Mouse (Mus musculus): ENCODE measurements around the gene Spns2. TPM values are rescaled to one million over a fixed set of nuclear protein-coding genes. Genes with fewer than 3 reads are reported as not detected.

The Spns2 gene
- polyA plus RNA-seq, 2 experiments, result 6.3 to 15.9 TPM

- ATAC-seq (ENCODE audit: low FRiP score, low read depth), result no peak
- H3K4me2 ChIP-seq (replicated peaks; ENCODE audit: low read depth, low read length, severe bottlenecking), result no peak overlapping the region
- TF ChIP-seq POLR2A (IDR thresholded peaks at IDR 0.05; ENCODE audit: borderline replicate concordance, extremely low read depth, insufficient read depth, insufficient read length), result no peak
- H3K27me3 ChIP-seq (ENCODE audit: control insufficient read depth, insufficient read depth, low read length), result no peaks in the 10 kb centered on the region
- no peaks in the 10 kb centered on the region for H3K9me3 ChIP-seq (ENCODE audit: control insufficient read depth, low read length)
- H3K27ac ChIP-seq (replicated peaks; ENCODE audit: low read depth, low read length), result no peak overlapping the region; the same call in 1 of the 2 replicates
- no peak overlapping the region for H3K4me3 ChIP-seq (replicated peaks; ENCODE audit: low read length)
- WGBS, result 60% methylated on average over 3 of the region's 3 CpGs
- H3K36me3 ChIP-seq (ENCODE audit: control insufficient read depth, insufficient read depth, low read length), result no peaks in the 10 kb centered on the region
- H3K9ac ChIP-seq (ENCODE audit: low read depth, low read length, severe bottlenecking), result no peak overlapping the region
- DNase-seq (ENCODE audit: low spot score), result no peak
- H3K4me1 ChIP-seq (ENCODE audit: control insufficient read depth, insufficient read depth, low read length), result no peaks in the 10 kb centered on the region
Measured at GRCm38 (mm10) chr11:72458502-72458901, 31.2 kb downstream of the Spns2 start.

- Histone ChIP-seq H3K9me3 (ENCODE audit: control insufficient read depth, low read length) (no peaks in the 10 kb centered on the region), H3K4me1 (ENCODE audit: control insufficient read depth, insufficient read depth, low read length) (no peaks in the 10 kb centered on the region), H3K27ac (replicated peaks; ENCODE audit: low read depth, low read length) (no peak overlapping the region), H3K4me2 (replicated peaks; ENCODE audit: low read depth, low read length, severe bottlenecking) (no peak overlapping the region), H3K4me3 (replicated peaks; ENCODE audit: low read length) (no peak overlapping the region), H3K27me3 (ENCODE audit: control insufficient read depth, insufficient read depth, low read length) (no peaks in the 10 kb centered on the region), H3K36me3 (ENCODE audit: control insufficient read depth, insufficient read depth, low read length) (no peaks in the 10 kb centered on the region), H3K9ac (ENCODE audit: low read depth, low read length, severe bottlenecking) (no peak overlapping the region)
- 68% methylated on average over 12 of the region's 12 CpGs for WGBS
- no peak for DNase-seq (ENCODE audit: low spot score)
- no peak for TF ChIP-seq POLR2A (IDR thresholded peaks at IDR 0.05; ENCODE audit: borderline replicate concordance, extremely low read depth, insufficient read depth, insufficient read length)
- ATAC-seq (ENCODE audit: low FRiP score, low read depth), result no peak
Measured at GRCm38 (mm10) chr11:72457995-72458496, 31.7 kb downstream of the Spns2 start.

- TF ChIP-seq POLR2A (IDR thresholded peaks at IDR 0.05; ENCODE audit: borderline replicate concordance, extremely low read depth, insufficient read depth, insufficient read length), result no peak
- WGBS, result 80% methylated on average over 5 of the region's 5 CpGs
- H3K4me1 ChIP-seq (ENCODE audit: control insufficient read depth, insufficient read depth, low read length), result no peaks in the 10 kb centered on the region
- no peak overlapping the region for H3K9ac ChIP-seq (ENCODE audit: low read depth, low read length, severe bottlenecking)
- H3K27me3 ChIP-seq (ENCODE audit: control insufficient read depth, insufficient read depth, low read length), result no peaks in the 10 kb centered on the region
- ATAC-seq (ENCODE audit: low FRiP score, low read depth) (no peak), DNase-seq (ENCODE audit: low spot score) (no peak)
- no peaks in the 10 kb centered on the region for H3K9me3 ChIP-seq (ENCODE audit: control insufficient read depth, low read length)
- H3K27ac ChIP-seq (replicated peaks; ENCODE audit: low read depth, low read length), result no peak overlapping the region
- H3K36me3 ChIP-seq (ENCODE audit: control insufficient read depth, insufficient read depth, low read length), result peaks cover 23% of the 10 kb centered on the region
- H3K4me2 ChIP-seq (replicated peaks; ENCODE audit: low read depth, low read length, severe bottlenecking), result no peak overlapping the region
- H3K4me3 ChIP-seq (replicated peaks; ENCODE audit: low read length), result no peak overlapping the region
Measured at GRCm38 (mm10) chr11:72455694-72456093, 34.0 kb downstream of the Spns2 start.

GRCm38 (mm10) chr11:72453105-72453953 is 36.4 kb downstream of the Spns2 start:
- no peak for ATAC-seq (ENCODE audit: low FRiP score, low read depth)
- Histone ChIP-seq H3K4me2 (replicated peaks; ENCODE audit: low read depth, low read length, severe bottlenecking) (no peak overlapping the region), H3K27ac (replicated peaks; ENCODE audit: low read depth, low read length) (no peak overlapping the region), H3K9me3 (ENCODE audit: control insufficient read depth, low read length) (no peaks in the 10 kb centered on the region), H3K4me3 (replicated peaks; ENCODE audit: low read length) (no peak overlapping the region), H3K27me3 (ENCODE audit: control insufficient read depth, insufficient read depth, low read length) (no peaks in the 10 kb centered on the region), H3K36me3 (ENCODE audit: control insufficient read depth, insufficient read depth, low read length) (peaks cover 47% of the 10 kb centered on the region), H3K9ac (ENCODE audit: low read depth, low read length, severe bottlenecking) (no peak overlapping the region), H3K4me1 (ENCODE audit: control insufficient read depth, insufficient read depth, low read length) (no peaks in the 10 kb centered on the region)
- no peak for TF ChIP-seq POLR2A (IDR thresholded peaks at IDR 0.05; ENCODE audit: borderline replicate concordance, extremely low read depth, insufficient read depth, insufficient read length)
- WGBS, result 53% methylated on average over 15 of the region's 15 CpGs
- no peak for DNase-seq (ENCODE audit: low spot score)

GRCm38 (mm10) chr11:72452140-72452665 is 37.5 kb downstream of the Spns2 start:
- Histone ChIP-seq H3K4me3 (replicated peaks; ENCODE audit: low read length) (no peak overlapping the region), H3K9me3 (ENCODE audit: control insufficient read depth, low read length) (no peaks in the 10 kb centered on the region), H3K27me3 (ENCODE audit: control insufficient read depth, insufficient read depth, low read length) (no peaks in the 10 kb centered on the region), H3K4me1 (ENCODE audit: control insufficient read depth, insufficient read depth, low read length) (no peaks in the 10 kb centered on the region), H3K27ac (replicated peaks; ENCODE audit: low read depth, low read length) (no peak overlapping the region), H3K4me2 (replicated peaks; ENCODE audit: low read depth, low read length, severe bottlenecking) (no peak overlapping the region), H3K36me3 (ENCODE audit: control insufficient read depth, insufficient read depth, low read length) (peaks cover 58% of the 10 kb centered on the region), H3K9ac (ENCODE audit: low read depth, low read length, severe bottlenecking) (no peak overlapping the region)
- no peak for ATAC-seq (ENCODE audit: low FRiP score, low read depth)
- no peak for DNase-seq (ENCODE audit: low spot score)
- TF ChIP-seq POLR2A (IDR thresholded peaks at IDR 0.05; ENCODE audit: borderline replicate concordance, extremely low read depth, insufficient read depth, insufficient read length), result no peak
- 83% methylated on average over 3 of the region's 3 CpGs for WGBS

Measured in limb, embryonic 14.5 days (tissue).